Mouse (Mus musculus) hindbrain, embryonic 14.5 days (tissue): Measurements from ENCODE around the gene Frmd4a. TPM values are rescaled to one million over a fixed set of nuclear protein-coding genes. Genes with fewer than 3 reads are reported as not detected.

Experiments
- ATAC-seq: fragments of 200-750 bp; cut with Nextera tagmentation; 2 replicates; pipeline ENCODE4 v1.8.0; 2017; ENCODE audit warnings: moderate number of reproducible peaks, mild to moderate bottlenecking, moderate TSS enrichment, moderate library complexity; ENCODE audit not compliant: low FRiP score
- DNase-seq: peaks from one replicate; pipeline ENCODE4 v3.0.0-alpha.2; 2015; ENCODE audit warnings: low spot score
- H3K27ac ChIP-seq: fragments of 300-500 bp; sonication (generic); 2 replicates; pipeline ENCODE4 v1.5.1; 2014; ENCODE audit warnings: mild to moderate bottlenecking, moderate library complexity
- H3K27me3 ChIP-seq: fragments of 300-500 bp; sonication (generic); 2 replicates; pipeline ENCODE4 v1.6.1; 2014; ENCODE audit warnings: mild to moderate bottlenecking, low read length, mixed read lengths; ENCODE audit not compliant: control insufficient read depth, insufficient read depth
- H3K36me3 ChIP-seq: fragments of 300-500 bp; sonication (generic); replicated peaks from 2 replicates; pipeline ENCODE4 v1.6.1; 2014; ENCODE audit not compliant: control insufficient read depth, insufficient read depth
- H3K4me1 ChIP-seq: fragments of 300-500 bp; sonication (generic); replicated peaks from 2 replicates; pipeline ENCODE4 v1.6.1; 2014; ENCODE audit warnings: antibody characterized with exemption, low read length, mixed read lengths; ENCODE audit not compliant: control insufficient read depth, insufficient read depth
- H3K4me2 ChIP-seq: fragments of 300-500 bp; sonication (generic); replicated peaks from 2 replicates; pipeline ENCODE4 v1.6.1; 2014; ENCODE audit warnings: mild to moderate bottlenecking, moderate library complexity
- H3K4me3 ChIP-seq: fragments of 300-500 bp; sonication (generic); replicated peaks from 2 replicates; pipeline ENCODE4 v1.5.1; 2014; ENCODE audit warnings: mild to moderate bottlenecking, low read length
- H3K9ac ChIP-seq: fragments of 300-500 bp; sonication (generic); 2 replicates; pipeline ENCODE4 v1.6.1; 2014
- H3K9me3 ChIP-seq: fragments of 300-500 bp; sonication (generic); 2 replicates; pipeline ENCODE4 v1.6.1; 2016; ENCODE audit warnings: low read length; ENCODE audit not compliant: control insufficient read depth
- WGBS: fragments of 180-500 bp; shearing (Covaris S2); extraction: QIAGEN DNeasy Blood & Tissue Kit; methylation state at CpG from one replicate; pipeline ENCODE4 v1.1.7; 2014; 5-methylcytosine and 5-hydroxymethylcytosine counted together
- polyA plus RNA-seq: library from polyadenylated mRNA; unstranded; fragments of >200 nt; fragmentation: Nextera tagmentation; extraction: Ambion mirVana; gene quantifications from 2 replicates; pipeline ENCODE4 v1.2.1, GENCODE M21; 2014

The Frmd4a gene
- polyA plus RNA-seq, 1 experiment from 2014 or later: 56.9 TPM

GRCm38 (mm10) chr2:4209234-4209633 lies 191.7 kb downstream of the Frmd4a start:
- H3K27me3 ChIP-seq: no peaks in the 10 kb centered on the region
- H3K4me1 ChIP-seq: no peaks in the 10 kb centered on the region
- DNase-seq: peak; percentile 62
- ATAC-seq: no peak; the same call in 1 of the 2 replicates
- 31% methylated on average over 7 of the region's 7 CpGs for WGBS
- H3K27ac ChIP-seq: peak overlapping the region; percentile 29
- H3K9me3 ChIP-seq: no peaks in the 10 kb centered on the region
- H3K9ac ChIP-seq: no peak overlapping the region
- H3K36me3 ChIP-seq: no peaks in the 10 kb centered on the region
- no peak overlapping the region for H3K4me2 ChIP-seq
- no peak overlapping the region for H3K4me3 ChIP-seq

- no peak overlapping the region for H3K4me2 ChIP-seq
- H3K36me3 ChIP-seq: no peaks in the 10 kb centered on the region
- no peak overlapping the region for H3K9ac ChIP-seq
- no peak for DNase-seq
- WGBS: 5% methylated on average over 1 of the region's 1 CpGs
- H3K27me3 ChIP-seq: no peaks in the 10 kb centered on the region
- no peak overlapping the region for H3K4me3 ChIP-seq
- no peak overlapping the region for H3K27ac ChIP-seq
- H3K4me1 ChIP-seq: peaks cover 16% of the 10 kb centered on the region
- no peaks in the 10 kb centered on the region for H3K9me3 ChIP-seq
- no peak; the same call in 1 of the 2 replicates for ATAC-seq
Measured at GRCm38 (mm10) chr2:4222497-4222828, 204.9 kb downstream of the Frmd4a start.

- Histone ChIP-seq H3K4me1 (peaks cover 24% of the 10 kb centered on the region), H3K36me3 (no peaks in the 10 kb centered on the region), H3K27ac (no peak overlapping the region), H3K9ac (no peak overlapping the region), H3K9me3 (no peaks in the 10 kb centered on the region), H3K4me2 (no peak overlapping the region), H3K27me3 (no peaks in the 10 kb centered on the region), H3K4me3 (no peak overlapping the region)
- ATAC-seq: no peak
- 93% methylated on average over 6 of the region's 6 CpGs for WGBS
- DNase-seq: no peak
Measured at GRCm38 (mm10) chr2:4223316-4223715, 205.8 kb downstream of the Frmd4a start.

GRCm38 (mm10) chr2:4226941-4227558 lies 209.5 kb downstream of the Frmd4a start:
- H3K9ac ChIP-seq: no peak overlapping the region
- H3K4me2 ChIP-seq: no peak overlapping the region
- 71% methylated on average over 7 of the region's 7 CpGs for WGBS
- peaks cover 20% of the 10 kb centered on the region for H3K4me1 ChIP-seq
- no peaks in the 10 kb centered on the region for H3K36me3 ChIP-seq
- DNase-seq: no peak
- no peak overlapping the region; the same call in 1 of the 2 replicates for H3K27ac ChIP-seq
- H3K4me3 ChIP-seq: no peak overlapping the region
- H3K9me3 ChIP-seq: no peaks in the 10 kb centered on the region
- H3K27me3 ChIP-seq: no peaks in the 10 kb centered on the region
- ATAC-seq: no peak

GRCm38 (mm10) chr2:4227563-4227962 lies 210.0 kb downstream of the Frmd4a start:
- peaks cover 25% of the 10 kb centered on the region for H3K4me1 ChIP-seq
- no peaks in the 10 kb centered on the region for H3K27me3 ChIP-seq
- no peaks in the 10 kb centered on the region for H3K36me3 ChIP-seq
- H3K4me2 ChIP-seq: no peak overlapping the region
- no peaks in the 10 kb centered on the region for H3K9me3 ChIP-seq
- no peak for DNase-seq
- WGBS: 33% methylated on average over 4 of the region's 4 CpGs
- no peak overlapping the region for H3K4me3 ChIP-seq
- no peak overlapping the region for H3K9ac ChIP-seq
- H3K27ac ChIP-seq: no peak overlapping the region
- no peak for ATAC-seq

GRCm38 (mm10) chr2:4228510-4228909 lies 211.0 kb downstream of the Frmd4a start:
- no peaks in the 10 kb centered on the region for H3K36me3 ChIP-seq
- H3K4me3 ChIP-seq: no peak overlapping the region
- WGBS: 23% methylated on average over 3 of the region's 3 CpGs
- H3K9me3 ChIP-seq: no peaks in the 10 kb centered on the region
- ATAC-seq: peak; percentile 50
- no peak overlapping the region for H3K9ac ChIP-seq
- H3K4me2 ChIP-seq: no peak overlapping the region
- H3K27ac ChIP-seq: peak overlapping the region; percentile 52; the same call in 1 of the 2 replicates
- no peaks in the 10 kb centered on the region for H3K27me3 ChIP-seq
- H3K4me1 ChIP-seq: peaks cover 34% of the 10 kb centered on the region
- DNase-seq: no peak

GRCm38 (mm10) chr2:4232335-4232734 lies 214.8 kb downstream of the Frmd4a start:
- ATAC-seq: 0 out of 2 replicates have a peak, but pooled peaks have one; percentile 1
- DNase-seq: no peak
- WGBS: 16% methylated on average over 3 of the region's 3 CpGs
- peaks cover 30% of the 10 kb centered on the region for H3K4me1 ChIP-seq
- H3K9ac ChIP-seq: peak overlapping the region; percentile 12; the same call in 1 of the 2 replicates
- peak overlapping the region; percentile 65; the same call in 1 of the 2 replicates for H3K27ac ChIP-seq
- H3K36me3 ChIP-seq: no peaks in the 10 kb centered on the region
- H3K27me3 ChIP-seq: no peaks in the 10 kb centered on the region
- peak overlapping the region; percentile 41 for H3K4me2 ChIP-seq
- no peaks in the 10 kb centered on the region for H3K9me3 ChIP-seq
- no peak overlapping the region for H3K4me3 ChIP-seq

GRCm38 (mm10) chr2:4232761-4233322 lies 215.3 kb downstream of the Frmd4a start:
- Histone ChIP-seq H3K27me3 (no peaks in the 10 kb centered on the region), H3K9me3 (no peaks in the 10 kb centered on the region), H3K9ac (peak overlapping the region; percentile 12; the same call in 1 of the 2 replicates), H3K27ac (peak overlapping the region; percentile 65), H3K36me3 (no peaks in the 10 kb centered on the region), H3K4me3 (no peak overlapping the region), H3K4me1 (peaks cover 25% of the 10 kb centered on the region), H3K4me2 (peak overlapping the region; percentile 41)
- WGBS: 11% methylated on average over 10 of the region's 10 CpGs
- peak; percentile 67 for ATAC-seq
- peak; percentile 60 for DNase-seq

- no peak overlapping the region for H3K4me2 ChIP-seq
- no peaks in the 10 kb centered on the region for H3K36me3 ChIP-seq
- ATAC-seq (no peak), DNase-seq (no peak)
- 85% methylated on average over 5 of the region's 5 CpGs for WGBS
- H3K9ac ChIP-seq: no peak overlapping the region
- no peaks in the 10 kb centered on the region for H3K27me3 ChIP-seq
- H3K9me3 ChIP-seq: no peaks in the 10 kb centered on the region
- H3K4me1 ChIP-seq: peaks cover 15% of the 10 kb centered on the region
- no peak overlapping the region for H3K4me3 ChIP-seq
- no peak overlapping the region for H3K27ac ChIP-seq
Measured at GRCm38 (mm10) chr2:4237686-4238085, 220.2 kb downstream of the Frmd4a start.
